Comparison of ENCODE assay signal across 17 mouse cellular contexts in genomic region chr14:80486605-80487004, GRCm38 (mm10).
"Had no signal": no experiment of that assay in that cellular context is flagged by ENCODE, and none has a peak within 500 bp of the region (broad histone marks: within the 10 kb centered on the region; RNA-seq: fewer than 3 reads in every experiment).

No protein-coding gene starts in this region.

- H3K36me3 ChIP-seq: lung, embryonic 15.5 days; midbrain, embryonic 13.5 days; midbrain, embryonic 15.5 days; neural tube, embryonic 12.5 days; stomach, embryonic 15.5 days had no signal

- DNase-seq: lung, adult 2 months; lung, postnatal 14 days; lung, postnatal 36 days; right cerebral cortex, postnatal 14 days; thymus, adult 2 months; thymus, postnatal 25 days; thymus, postnatal 4 days had no signal

- H3K27ac ChIP-seq: lung, embryonic 15.5 days; macrophage; midbrain, embryonic 13.5 days; midbrain, embryonic 15.5 days; neural tube, embryonic 12.5 days; stomach, embryonic 15.5 days; stomach, postnatal 0 days had no signal

- H3K4me2 ChIP-seq: lung, embryonic 15.5 days; midbrain, embryonic 11.5 days; midbrain, embryonic 13.5 days; midbrain, embryonic 15.5 days; neural tube, embryonic 12.5 days; stomach, embryonic 15.5 days had no signal

- ATAC-seq: lung, postnatal 0 days; midbrain, embryonic 13.5 days; midbrain, embryonic 15.5 days had no signal

- H3K9ac ChIP-seq: lung, embryonic 15.5 days; midbrain, embryonic 13.5 days; midbrain, embryonic 15.5 days; neural tube, embryonic 12.5 days; stomach, embryonic 15.5 days had no signal

- H3K9me3 ChIP-seq: lung, embryonic 15.5 days; midbrain, embryonic 13.5 days; midbrain, embryonic 15.5 days; neural tube, embryonic 12.5 days; stomach, embryonic 15.5 days had no signal

- H3K27me3 ChIP-seq: lung, embryonic 15.5 days; megakaryocyte, embryonic 14.5 days; midbrain, embryonic 13.5 days; midbrain, embryonic 15.5 days; neural tube, embryonic 12.5 days; stomach, embryonic 15.5 days had no signal

- H3K4me1 ChIP-seq: lung, embryonic 15.5 days; megakaryocyte, embryonic 14.5 days; midbrain, embryonic 13.5 days; midbrain, embryonic 15.5 days; neural tube, embryonic 12.5 days; stomach, embryonic 15.5 days had no signal

- H3K4me3 ChIP-seq: lung, embryonic 15.5 days; megakaryocyte, embryonic 14.5 days; midbrain, embryonic 13.5 days; midbrain, embryonic 15.5 days; neural tube, embryonic 12.5 days; stomach, embryonic 15.5 days had no signal
